Mouse (Mus musculus): Measurements from ENCODE around the gene Pik3cd. TPM values are rescaled to one million over a fixed set of nuclear protein-coding genes. Genes with fewer than 3 reads are reported as not detected.

Gene Pik3cd
- polyA plus RNA-seq, 1 experiment from 2014 or later: 3.1 TPM

DNA sequence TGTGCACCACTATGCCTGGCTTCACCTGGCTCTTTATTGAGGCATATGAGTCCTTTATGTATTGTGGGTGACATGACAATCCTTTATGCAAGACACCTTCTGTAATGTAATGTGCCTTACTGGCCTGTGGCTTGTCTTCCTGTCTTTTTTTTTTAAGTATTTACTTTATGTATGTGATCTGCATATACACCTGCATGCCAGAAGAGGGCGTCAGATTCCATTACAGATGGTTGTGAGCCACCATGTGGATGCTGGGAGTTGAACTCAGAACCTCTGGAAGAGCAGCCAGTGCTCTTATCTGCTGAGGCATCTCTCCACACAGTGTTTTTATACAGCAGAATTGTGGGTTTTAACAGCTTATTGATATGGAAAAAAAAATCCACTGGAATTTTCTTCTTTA, 98.5 kb downstream of the Pik3cd start:
- no peak for ATAC-seq (replicated peaks; ENCODE audit: insufficient number of reproducible peaks, insufficient read depth, low FRiP score, low read depth)
- WGBS: 67% methylated on average over 1 of the region's 1 CpGs
- H3K4me1 ChIP-seq (replicated peaks): peaks cover 28% of the 10 kb centered on the region

DNA sequence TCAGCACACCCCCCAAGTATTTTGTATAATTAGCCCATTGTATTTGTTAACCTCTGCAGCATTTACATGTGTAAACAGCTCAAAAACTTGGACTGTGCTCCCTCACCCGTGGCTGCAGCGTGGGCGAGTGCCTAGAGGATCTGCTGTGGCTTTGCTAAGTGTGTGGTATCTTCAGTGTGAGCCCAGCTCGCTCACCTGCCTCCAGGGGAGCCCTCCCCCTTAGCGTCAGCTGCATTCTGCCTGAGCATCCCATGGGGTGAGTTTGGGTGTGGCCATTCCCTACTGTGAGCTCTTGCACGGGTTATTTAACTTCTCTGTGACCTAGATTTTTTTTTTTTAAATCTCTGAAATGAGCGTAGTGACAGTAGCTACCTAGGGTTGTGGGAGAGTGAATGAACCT, 100.1 kb downstream of the Pik3cd start:
- no peaks in the 10 kb centered on the region for H3K9me3 ChIP-seq (replicated peaks)
- no peak overlapping the region for H3K27ac ChIP-seq
- peaks cover 21% of the 10 kb centered on the region for H3K4me1 ChIP-seq (replicated peaks)
- 61% methylated on average over 7 of the region's 7 CpGs for WGBS
- peaks cover 24% of the 10 kb centered on the region for H3K27me3 ChIP-seq
- H3K36me3 ChIP-seq: no peaks in the 10 kb centered on the region
- H3K4me2 ChIP-seq: no peak overlapping the region
- no peak overlapping the region for H3K4me3 ChIP-seq
- ATAC-seq (replicated peaks; ENCODE audit: insufficient number of reproducible peaks, insufficient read depth, low FRiP score, low read depth): no peak
- H3K9ac ChIP-seq: no peak overlapping the region

More for the DNA sequence above, 98.5 kb downstream of the Pik3cd start:
- Histone ChIP-seq H3K36me3 (no peaks in the 10 kb centered on the region), H3K9ac (no peak overlapping the region), H3K27ac (no peak overlapping the region), H3K9me3 (replicated peaks) (no peaks in the 10 kb centered on the region), H3K27me3 (peaks cover 24% of the 10 kb centered on the region), H3K4me3 (no peak overlapping the region), H3K4me2 (no peak overlapping the region)

DNA sequence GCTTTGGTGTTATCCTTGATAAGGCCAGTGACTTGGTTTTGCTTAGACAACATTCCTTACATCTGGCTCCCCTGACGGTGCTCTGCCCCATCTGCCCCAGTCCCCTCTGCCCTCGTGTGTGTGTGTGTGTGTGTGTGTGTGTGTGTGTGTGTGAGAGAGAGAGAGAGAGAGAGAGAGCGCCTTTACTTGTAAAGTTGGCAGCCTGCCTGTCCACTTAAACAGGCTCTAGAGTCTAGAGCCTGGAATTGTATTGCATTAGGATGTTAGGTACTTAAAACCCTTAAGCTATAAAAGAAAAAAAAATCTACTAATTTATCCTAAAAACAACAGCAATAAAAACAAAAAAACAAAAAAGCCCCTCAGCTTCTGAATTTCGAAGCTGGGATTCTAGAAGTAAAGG, 100.9 kb downstream of the Pik3cd start:
- 25% methylated on average over 4 of the region's 4 CpGs for WGBS
- Histone ChIP-seq H3K27ac (no peak overlapping the region), H3K9ac (no peak overlapping the region), H3K9me3 (replicated peaks) (no peaks in the 10 kb centered on the region), H3K27me3 (peaks cover 24% of the 10 kb centered on the region), H3K4me1 (replicated peaks) (peaks cover 18% of the 10 kb centered on the region), H3K36me3 (no peaks in the 10 kb centered on the region), H3K4me2 (no peak overlapping the region), H3K4me3 (no peak overlapping the region)
- no peak for ATAC-seq (replicated peaks; ENCODE audit: insufficient number of reproducible peaks, insufficient read depth, low FRiP score, low read depth)

DNA sequence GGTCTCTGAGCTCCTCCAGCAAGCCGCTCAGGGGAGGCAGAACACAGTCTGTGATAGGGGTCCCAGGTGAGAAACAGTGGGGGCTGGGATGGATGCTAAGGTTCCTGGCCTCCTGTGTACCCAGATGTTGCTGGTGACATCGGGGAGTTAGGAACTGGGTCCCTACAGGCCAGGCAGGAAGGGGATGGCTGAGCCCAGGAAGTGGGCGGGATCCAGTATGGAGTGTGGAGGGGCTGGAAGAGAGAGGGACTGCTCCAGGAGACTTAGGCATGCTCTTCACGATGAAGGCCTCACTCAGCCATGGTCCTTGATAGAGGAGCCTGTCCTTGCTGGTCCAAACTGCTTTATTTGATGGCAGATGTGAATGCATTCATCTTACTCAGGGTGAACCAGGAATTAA, 102.2 kb downstream of the Pik3cd start:
- peaks cover 22% of the 10 kb centered on the region for H3K27me3 ChIP-seq
- H3K27ac ChIP-seq: no peak overlapping the region
- no peaks in the 10 kb centered on the region for H3K9me3 ChIP-seq (replicated peaks)
- H3K4me3 ChIP-seq: no peak overlapping the region
- no peak for ATAC-seq (replicated peaks; ENCODE audit: insufficient number of reproducible peaks, insufficient read depth, low FRiP score, low read depth)
- no peaks in the 10 kb centered on the region for H3K36me3 ChIP-seq
- 79% methylated on average over 4 of the region's 4 CpGs for WGBS
- H3K4me2 ChIP-seq: no peak overlapping the region
- H3K4me1 ChIP-seq (replicated peaks): peaks cover 18% of the 10 kb centered on the region
- H3K9ac ChIP-seq: no peak overlapping the region

DNA sequence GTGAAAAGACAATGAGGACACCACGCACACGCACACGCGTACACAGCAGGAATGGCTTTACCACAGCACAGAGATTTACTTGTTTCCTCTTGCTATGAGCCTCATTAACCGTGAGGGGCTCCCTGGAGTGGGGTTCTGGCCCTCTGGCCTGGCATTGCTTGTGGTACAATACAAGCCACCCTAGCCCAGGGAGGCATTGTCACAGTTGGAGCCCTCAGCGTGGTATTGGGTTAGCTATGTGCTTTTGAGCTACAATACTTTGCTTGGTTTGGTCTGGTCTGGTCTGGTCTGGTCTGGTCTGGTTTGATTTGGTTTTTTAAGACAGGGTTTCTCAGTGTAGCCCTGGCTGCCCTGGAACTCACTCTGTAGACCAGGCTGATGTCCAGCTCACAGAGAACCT, 102.8 kb downstream of the Pik3cd start:
- no peaks in the 10 kb centered on the region for H3K9me3 ChIP-seq (replicated peaks)
- no peak overlapping the region for H3K9ac ChIP-seq
- peaks cover 22% of the 10 kb centered on the region for H3K27me3 ChIP-seq
- no peak overlapping the region for H3K4me2 ChIP-seq
- H3K36me3 ChIP-seq: no peaks in the 10 kb centered on the region
- H3K27ac ChIP-seq: no peak overlapping the region
- 94% methylated on average over 6 of the region's 6 CpGs for WGBS
- peaks cover 18% of the 10 kb centered on the region for H3K4me1 ChIP-seq (replicated peaks)
- H3K4me3 ChIP-seq: no peak overlapping the region
- ATAC-seq (replicated peaks; ENCODE audit: insufficient number of reproducible peaks, insufficient read depth, low FRiP score, low read depth): no peak

Small RNA genes within 50 kb of the gene (microRNA-seq; reads per million reads assigned to microRNA genes)
- gene Mir7023: not detected

Other genes with a start within 250 kb of the Pik3cd start
- gene Rbp7, start 247.6 kb downstream of the Pik3cd start, polyA plus RNA-seq (2015; fragmentation: Nextera tagmentation; extraction: Ambion mirVana): 7.8 and 13.6 TPM in 2 replicates
- 0.35 and 0.48 TPM in 2 replicates for gene Tmem274, start 225.2 kb downstream of the Pik3cd start, polyA plus RNA-seq (2015; fragmentation: Nextera tagmentation; extraction: Ambion mirVana)
- gene Nmnat1, start 217.4 kb downstream of the Pik3cd start, polyA plus RNA-seq (2015; fragmentation: Nextera tagmentation; extraction: Ambion mirVana): 11.5 and 12.7 TPM in 2 replicates
- gene Lzic, start 217.3 kb downstream of the Pik3cd start, polyA plus RNA-seq (2015; fragmentation: Nextera tagmentation; extraction: Ambion mirVana): 29.8 and 30.6 TPM in 2 replicates
- 34.7 and 38.0 TPM in 2 replicates for gene Ctnnbip1, start 184.3 kb downstream of the Pik3cd start, polyA plus RNA-seq (2015; fragmentation: Nextera tagmentation; extraction: Ambion mirVana)
- gene Clstn1, start 116.1 kb downstream of the Pik3cd start, polyA plus RNA-seq (2015; fragmentation: Nextera tagmentation; extraction: Ambion mirVana): 21.3 and 32.1 TPM in 2 replicates
- gene Tmem201, start 35.5 kb upstream of the Pik3cd start, polyA plus RNA-seq (2015; fragmentation: Nextera tagmentation; extraction: Ambion mirVana): 42.5 and 46.6 TPM in 2 replicates
- gene Slc25a33, start 71.7 kb upstream of the Pik3cd start, polyA plus RNA-seq (2015; fragmentation: Nextera tagmentation; extraction: Ambion mirVana): 5.1 and 6.0 TPM in 2 replicates

Data from heart, embryonic 15.5 days (tissue).